Mouse (Mus musculus): ENCODE measurements at regions not wholly inside any gene's neighbourhood (a gene's known extent, or its start where the extent isn't known, plus 50 kb on each side); places are given as distances from the start of the nearest gene placed in this dataset.

DNA sequence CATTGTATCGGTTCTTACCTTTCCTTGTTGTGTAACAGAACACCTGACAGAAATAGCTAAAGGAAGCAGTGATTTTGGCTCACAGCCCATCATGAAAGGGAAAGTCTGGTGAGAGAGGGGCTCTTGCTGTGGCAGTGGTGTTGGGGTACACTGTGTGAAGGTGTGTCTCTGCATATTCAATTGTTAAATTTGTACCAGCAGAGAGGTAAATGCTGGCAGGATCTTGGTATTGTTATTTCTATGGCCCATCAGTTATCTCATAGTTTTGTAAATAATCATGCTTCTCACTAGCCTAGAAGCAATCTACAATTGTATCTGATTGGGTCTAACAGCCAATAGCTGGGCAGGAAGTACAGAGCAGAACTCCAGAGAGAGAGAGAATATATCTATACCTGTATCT, 95.7 kb downstream of the Mfap3l start:
- WGBS = 85% methylated on average over 1 of the region's 1 CpGs
- Histone ChIP-seq H3K9me3 (ENCODE audit: low read length) (no peaks in the 10 kb centered on the region), H3K36me3 (ENCODE audit: insufficient read depth, low read length) (no peaks in the 10 kb centered on the region), H3K4me2 (replicated peaks; ENCODE audit: low read depth, low read length) (no peak overlapping the region), H3K4me3 (ENCODE audit: low read length) (no peak overlapping the region), H3K27ac (ENCODE audit: low read length) (no peak overlapping the region), H3K9ac (replicated peaks; ENCODE audit: low read length) (no peak overlapping the region), H3K4me1 (ENCODE audit: insufficient read depth, low read length) (no peaks in the 10 kb centered on the region), H3K27me3 (ENCODE audit: insufficient read depth, low read length) (no peaks in the 10 kb centered on the region)
- ATAC-seq (ENCODE audit: low FRiP score, low TSS enrichment) = no peak

DNA sequence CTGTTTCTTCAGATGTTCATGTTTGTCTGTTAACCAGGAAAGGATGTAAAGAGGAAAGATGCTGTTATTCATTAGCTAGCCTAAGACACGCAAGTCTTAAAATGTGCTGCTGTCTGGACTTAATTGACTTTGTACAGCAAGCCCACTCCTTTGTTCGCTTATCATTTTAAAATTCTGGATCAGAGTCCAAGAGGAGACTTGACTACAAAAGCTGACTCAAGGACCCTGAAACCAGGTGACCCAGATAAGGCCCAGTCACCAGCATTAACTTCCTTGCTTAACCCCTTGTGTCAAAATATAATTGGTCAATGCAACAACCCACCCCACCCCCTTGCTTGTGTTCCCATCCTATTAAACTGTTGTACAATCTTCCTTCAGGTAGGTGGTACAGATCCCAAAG, 99.9 kb downstream of the Mfap3l start:
- ATAC-seq (ENCODE audit: low FRiP score, low TSS enrichment) = no peak; the same call in 1 of the 2 replicates

GRCm38 (mm10) chr8:60735961-60736360, 103.3 kb downstream of the Mfap3l start:
- Histone ChIP-seq H3K4me1 (ENCODE audit: insufficient read depth, low read length) (no peaks in the 10 kb centered on the region), H3K9ac (replicated peaks; ENCODE audit: low read length) (no peak overlapping the region), H3K9me3 (ENCODE audit: low read length) (0 out of 2 replicates have a peak, but pooled peaks cover 3% of the 10 kb centered on the region), H3K36me3 (ENCODE audit: insufficient read depth, low read length) (no peaks in the 10 kb centered on the region), H3K4me3 (ENCODE audit: low read length) (no peak overlapping the region), H3K4me2 (replicated peaks; ENCODE audit: low read depth, low read length) (no peak overlapping the region), H3K27ac (ENCODE audit: low read length) (no peak overlapping the region), H3K27me3 (ENCODE audit: insufficient read depth, low read length) (no peaks in the 10 kb centered on the region)
- 72% methylated on average over 3 of the region's 3 CpGs for WGBS
- no peak for ATAC-seq (ENCODE audit: low FRiP score, low TSS enrichment)

More for the DNA sequence above, 99.9 kb downstream of the Mfap3l start:
- 79% methylated on average over 2 of the region's 2 CpGs for WGBS
- Histone ChIP-seq H3K27ac (ENCODE audit: low read length) (no peak overlapping the region), H3K9me3 (ENCODE audit: low read length) (no peaks in the 10 kb centered on the region), H3K4me3 (ENCODE audit: low read length) (no peak overlapping the region), H3K27me3 (ENCODE audit: insufficient read depth, low read length) (no peaks in the 10 kb centered on the region), H3K36me3 (ENCODE audit: insufficient read depth, low read length) (no peaks in the 10 kb centered on the region), H3K9ac (replicated peaks; ENCODE audit: low read length) (no peak overlapping the region), H3K4me1 (ENCODE audit: insufficient read depth, low read length) (no peaks in the 10 kb centered on the region), H3K4me2 (replicated peaks; ENCODE audit: low read depth, low read length) (no peak overlapping the region)

DNA sequence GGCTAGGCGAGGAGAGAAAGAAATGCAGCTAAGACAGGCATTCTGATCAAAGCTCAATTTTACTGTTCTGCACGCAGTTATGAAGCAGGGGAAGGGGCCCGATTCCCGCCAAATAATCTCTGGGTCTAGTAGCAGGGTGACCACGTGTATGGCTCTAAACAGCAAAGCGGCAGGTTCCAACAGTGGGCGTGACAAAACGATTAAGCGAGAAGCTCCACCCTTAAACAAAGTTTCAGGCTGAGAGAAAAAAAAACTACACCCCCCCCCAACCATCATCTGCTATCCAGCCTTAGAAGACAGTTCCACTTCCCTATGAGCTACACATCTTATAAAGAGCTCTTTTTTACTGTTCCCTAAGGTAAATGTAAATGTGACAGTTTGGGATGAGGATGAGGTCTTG, 103.8 kb downstream of the Mfap3l start:
- 93% methylated on average over 9 of the region's 9 CpGs for WGBS
- H3K4me2 ChIP-seq (replicated peaks; ENCODE audit: low read depth, low read length) = no peak overlapping the region
- H3K4me3 ChIP-seq (ENCODE audit: low read length) = no peak overlapping the region
- no peaks in the 10 kb centered on the region for H3K4me1 ChIP-seq (ENCODE audit: insufficient read depth, low read length)
- H3K36me3 ChIP-seq (ENCODE audit: insufficient read depth, low read length) = no peaks in the 10 kb centered on the region
- 0 out of 2 replicates have a peak, but pooled peaks cover 3% of the 10 kb centered on the region for H3K9me3 ChIP-seq (ENCODE audit: low read length)
- H3K27me3 ChIP-seq (ENCODE audit: insufficient read depth, low read length) = no peaks in the 10 kb centered on the region
- no peak overlapping the region for H3K9ac ChIP-seq (replicated peaks; ENCODE audit: low read length)
- H3K27ac ChIP-seq (ENCODE audit: low read length) = no peak overlapping the region
- no peak for ATAC-seq (ENCODE audit: low FRiP score, low TSS enrichment)

DNA sequence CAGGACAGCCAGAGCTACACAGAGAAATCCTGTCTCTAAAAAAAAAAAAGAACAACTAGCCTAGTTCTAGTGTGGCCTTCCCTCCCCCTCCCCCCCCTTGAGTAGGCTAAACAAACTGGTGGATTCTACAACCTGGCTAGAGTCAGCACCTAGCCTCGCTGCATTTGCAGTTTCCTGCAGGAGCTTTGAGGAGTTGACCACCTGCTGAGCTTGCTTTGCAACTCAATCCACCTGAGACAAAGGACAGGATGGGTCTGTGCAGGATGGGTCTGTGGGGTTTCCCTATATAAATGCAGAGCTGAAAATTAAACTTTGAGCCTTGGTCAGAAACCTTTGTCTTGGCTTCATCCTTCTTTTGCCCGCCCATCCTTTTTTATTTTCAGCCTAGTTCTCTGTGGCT, 104.3 kb downstream of the Mfap3l start:
- H3K27ac ChIP-seq (ENCODE audit: low read length) = no peak overlapping the region
- H3K36me3 ChIP-seq (ENCODE audit: insufficient read depth, low read length) = no peaks in the 10 kb centered on the region
- no peaks in the 10 kb centered on the region for H3K27me3 ChIP-seq (ENCODE audit: insufficient read depth, low read length)
- H3K4me1 ChIP-seq (ENCODE audit: insufficient read depth, low read length) = no peaks in the 10 kb centered on the region
- no peak overlapping the region for H3K4me2 ChIP-seq (replicated peaks; ENCODE audit: low read depth, low read length)
- H3K4me3 ChIP-seq (ENCODE audit: low read length) = no peak overlapping the region
- 0 out of 2 replicates have a peak, but pooled peaks cover 3% of the 10 kb centered on the region for H3K9me3 ChIP-seq (ENCODE audit: low read length)
- ATAC-seq (ENCODE audit: low FRiP score, low TSS enrichment) = no peak
- WGBS = 77% methylated on average over 2 of the region's 2 CpGs
- no peak overlapping the region for H3K9ac ChIP-seq (replicated peaks; ENCODE audit: low read length)

GRCm38 (mm10) chr8:60737616-60738015, 105.0 kb downstream of the Mfap3l start:
- no peak overlapping the region for H3K9ac ChIP-seq (replicated peaks; ENCODE audit: low read length)
- WGBS = 96% methylated on average over 1 of the region's 1 CpGs
- no peak overlapping the region for H3K4me2 ChIP-seq (replicated peaks; ENCODE audit: low read depth, low read length)
- H3K27ac ChIP-seq (ENCODE audit: low read length) = no peak overlapping the region
- H3K4me3 ChIP-seq (ENCODE audit: low read length) = no peak overlapping the region
- H3K27me3 ChIP-seq (ENCODE audit: insufficient read depth, low read length) = no peaks in the 10 kb centered on the region
- H3K9me3 ChIP-seq (ENCODE audit: low read length) = 0 out of 2 replicates have a peak, but pooled peaks cover 3% of the 10 kb centered on the region
- H3K4me1 ChIP-seq (ENCODE audit: insufficient read depth, low read length) = no peaks in the 10 kb centered on the region
- ATAC-seq (ENCODE audit: low FRiP score, low TSS enrichment) = no peak
- no peaks in the 10 kb centered on the region for H3K36me3 ChIP-seq (ENCODE audit: insufficient read depth, low read length)

DNA sequence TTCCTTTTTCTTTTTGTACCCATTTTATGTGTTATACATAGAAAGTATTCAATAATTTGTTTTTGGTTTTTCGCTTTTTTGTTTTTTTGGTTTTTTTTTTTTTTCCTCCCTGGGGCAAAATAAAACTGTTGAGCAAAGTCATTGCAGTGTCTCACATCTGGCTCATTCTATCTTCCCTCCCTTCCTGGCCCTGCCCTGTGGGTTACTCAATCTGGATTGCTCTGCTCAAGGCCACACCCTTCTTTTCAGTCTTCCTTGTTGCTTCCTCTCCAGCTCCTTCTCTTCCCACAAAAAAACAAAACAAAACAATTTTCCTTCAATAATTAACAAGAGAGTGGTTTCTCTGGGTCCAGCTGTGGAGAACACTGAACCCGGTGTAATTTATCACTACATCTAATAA, 113.2 kb downstream of the Mfap3l start:
- Histone ChIP-seq H3K4me1 (ENCODE audit: insufficient read depth, low read length) (no peaks in the 10 kb centered on the region), H3K27ac (ENCODE audit: low read length) (no peak overlapping the region), H3K9me3 (ENCODE audit: low read length) (0 out of 2 replicates have a peak, but pooled peaks cover 2% of the 10 kb centered on the region), H3K4me2 (replicated peaks; ENCODE audit: low read depth, low read length) (no peak overlapping the region), H3K27me3 (ENCODE audit: insufficient read depth, low read length) (no peaks in the 10 kb centered on the region), H3K36me3 (ENCODE audit: insufficient read depth, low read length) (no peaks in the 10 kb centered on the region), H3K4me3 (ENCODE audit: low read length) (no peak overlapping the region), H3K9ac (replicated peaks; ENCODE audit: low read length) (no peak overlapping the region)
- ATAC-seq (ENCODE audit: low FRiP score, low TSS enrichment) = no peak
- WGBS = 74% methylated on average over 2 of the region's 2 CpGs

DNA sequence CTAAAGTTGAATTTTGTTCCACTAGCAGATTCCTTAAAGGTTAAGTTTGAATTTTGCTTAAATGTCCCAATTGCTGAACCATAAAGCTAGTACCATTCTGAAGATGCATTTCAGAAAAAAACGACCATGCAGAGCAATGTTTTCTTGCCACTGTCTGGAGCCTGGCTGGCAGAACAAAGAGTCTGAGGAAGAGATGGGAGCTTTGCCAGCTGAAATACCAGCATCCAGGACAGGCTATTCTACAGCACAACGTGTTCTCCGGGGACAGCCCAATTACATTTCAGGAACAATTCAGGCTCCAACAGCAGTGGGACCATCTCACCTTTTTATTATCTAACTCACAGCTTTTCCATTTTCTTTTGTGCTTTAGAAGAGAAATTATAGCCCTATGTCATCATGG, 113.9 kb downstream of the Mfap3l start:
- Histone ChIP-seq H3K9ac (replicated peaks; ENCODE audit: low read length) (no peak overlapping the region), H3K4me3 (ENCODE audit: low read length) (no peak overlapping the region), H3K36me3 (ENCODE audit: insufficient read depth, low read length) (no peaks in the 10 kb centered on the region), H3K27ac (ENCODE audit: low read length) (no peak overlapping the region), H3K4me1 (ENCODE audit: insufficient read depth, low read length) (no peaks in the 10 kb centered on the region), H3K4me2 (replicated peaks; ENCODE audit: low read depth, low read length) (no peak overlapping the region), H3K27me3 (ENCODE audit: insufficient read depth, low read length) (no peaks in the 10 kb centered on the region), H3K9me3 (ENCODE audit: low read length) (0 out of 2 replicates have a peak, but pooled peaks cover 2% of the 10 kb centered on the region)
- 75% methylated on average over 3 of the region's 3 CpGs for WGBS
- ATAC-seq (ENCODE audit: low FRiP score, low TSS enrichment) = no peak

DNA sequence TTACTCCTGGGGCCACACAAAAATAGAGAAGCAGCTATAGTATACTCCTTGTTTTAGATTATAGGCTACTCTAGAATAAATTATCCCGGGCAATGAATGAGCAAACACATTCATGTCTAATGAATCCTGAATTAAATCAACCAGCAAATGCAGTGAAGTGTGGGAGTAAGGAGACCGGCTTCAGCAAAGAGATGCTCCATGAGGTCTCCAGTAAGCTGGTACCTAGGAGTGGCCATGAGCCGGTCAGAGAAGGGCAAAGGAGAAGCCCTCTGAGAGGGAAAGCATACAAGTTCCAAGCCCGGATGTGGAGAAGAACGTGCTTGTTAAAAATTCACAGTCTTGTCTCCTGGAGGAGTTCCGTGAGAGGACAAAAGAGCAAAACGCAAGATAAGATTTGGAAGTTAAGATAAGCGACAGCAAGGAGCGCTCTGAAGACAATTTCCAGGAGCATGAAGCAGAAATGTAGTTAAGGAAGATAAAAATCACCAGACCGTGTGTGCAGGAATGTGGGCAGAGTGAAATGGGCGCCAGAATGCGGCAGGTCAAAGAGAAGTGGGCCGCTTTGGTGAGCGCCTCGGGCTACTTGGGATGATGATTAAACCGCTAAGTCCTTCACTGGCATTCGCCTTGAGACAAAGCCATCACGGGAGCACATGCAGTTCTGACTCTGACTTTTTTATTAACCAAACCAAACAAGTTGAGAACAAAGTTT, 123.2 kb downstream of the Mfap3l start:
- no peaks in the 10 kb centered on the region for H3K9me3 ChIP-seq (ENCODE audit: low read length)
- H3K9ac ChIP-seq (replicated peaks; ENCODE audit: low read length) = no peak overlapping the region
- 50% methylated on average over 18 of the region's 18 CpGs for WGBS
- peak; percentile 96 for ATAC-seq (ENCODE audit: low FRiP score, low TSS enrichment)
- H3K36me3 ChIP-seq (ENCODE audit: insufficient read depth, low read length) = no peaks in the 10 kb centered on the region
- H3K4me1 ChIP-seq (ENCODE audit: insufficient read depth, low read length) = no peaks in the 10 kb centered on the region
- H3K27me3 ChIP-seq (ENCODE audit: insufficient read depth, low read length) = no peaks in the 10 kb centered on the region
- peak overlapping the region; percentile 17; the same call in 1 of the 2 replicates for H3K4me2 ChIP-seq (replicated peaks; ENCODE audit: low read depth, low read length)
- H3K27ac ChIP-seq (ENCODE audit: low read length) = peak overlapping the region; percentile 87
- no peak overlapping the region for H3K4me3 ChIP-seq (ENCODE audit: low read length)

- Histone ChIP-seq H3K9ac (replicated peaks; ENCODE audit: low read length) (no peak overlapping the region), H3K4me3 (ENCODE audit: low read length) (no peak overlapping the region), H3K27me3 (ENCODE audit: insufficient read depth, low read length) (no peaks in the 10 kb centered on the region), H3K9me3 (ENCODE audit: low read length) (no peaks in the 10 kb centered on the region), H3K4me1 (ENCODE audit: insufficient read depth, low read length) (no peaks in the 10 kb centered on the region), H3K4me2 (replicated peaks; ENCODE audit: low read depth, low read length) (no peak overlapping the region), H3K27ac (ENCODE audit: low read length) (no peak overlapping the region), H3K36me3 (ENCODE audit: insufficient read depth, low read length) (no peaks in the 10 kb centered on the region)
- ATAC-seq (ENCODE audit: low FRiP score, low TSS enrichment) = no peak
- 80% methylated on average over 7 of the region's 7 CpGs for WGBS
Measured at GRCm38 (mm10) chr8:60763959-60764358, 126.3 kb upstream of the Hpf1 start.

Measured in kidney, embryonic 16.5 days (tissue).